Mouse (Mus musculus) cerebral cortex, adult 2 months (tissue): ENCODE data around the gene Chchd3.

Source experiments
- WGBS: fragments of 180-500 bp; shearing (Covaris S2); methylation state at CpG from one replicate; pipeline ENCODE4 v1.1.7; 2018; 5-methylcytosine and 5-hydroxymethylcytosine counted together

Chchd3 gene

DNA sequence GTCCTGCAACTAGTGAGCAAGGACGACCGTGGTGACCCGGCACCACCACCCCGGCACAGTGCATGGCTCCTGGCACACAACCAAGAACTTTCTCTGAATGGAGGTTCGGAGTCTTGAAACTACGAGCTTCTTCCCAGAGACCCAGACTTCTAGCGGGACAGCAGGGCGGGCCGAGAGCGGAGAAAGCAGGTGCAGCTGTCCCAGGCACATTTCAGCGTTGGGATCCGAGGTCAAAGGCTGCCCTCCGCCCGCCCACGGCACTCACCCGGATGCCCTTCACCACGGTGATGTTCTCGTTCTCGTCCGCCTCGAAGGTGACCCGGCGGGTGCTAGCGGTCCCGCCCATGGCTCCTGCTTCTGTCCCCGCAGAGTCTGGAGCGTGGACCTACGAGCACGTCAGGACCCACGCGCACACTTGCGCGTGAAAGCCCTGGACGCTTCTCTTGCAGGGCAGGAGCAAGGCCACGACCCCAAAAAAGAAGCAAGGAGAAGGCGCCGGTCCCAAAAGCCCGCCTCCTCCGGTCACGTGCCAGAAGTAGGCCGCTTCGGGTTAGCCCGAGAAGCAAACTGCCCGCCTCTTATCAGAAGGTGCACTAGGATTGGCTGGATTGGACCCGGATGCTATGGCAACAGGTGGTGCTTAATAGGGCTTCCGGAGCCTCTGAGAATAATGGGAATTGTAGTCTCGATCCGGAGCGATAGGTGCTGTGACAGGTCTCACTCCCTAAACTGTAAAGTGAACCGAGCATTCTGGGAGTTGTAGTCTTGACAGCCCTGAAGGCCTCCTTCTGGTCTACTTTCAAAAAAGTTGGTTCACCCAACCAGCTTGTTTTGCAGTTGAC lies at the start of gene Chchd3:
Gene Chchd3, minus strand, starts transcription at position 526 of the 842 bp plus-strand sequence.
- under 1% methylated on average over 50 of the region's 50 CpGs for WGBS

- WGBS = 48% methylated on average over 6 of the region's 6 CpGs
Observed at GRCm38 (mm10) chr6:33104661-33105060, 44.6 kb upstream of the Chchd3 start.

DNA sequence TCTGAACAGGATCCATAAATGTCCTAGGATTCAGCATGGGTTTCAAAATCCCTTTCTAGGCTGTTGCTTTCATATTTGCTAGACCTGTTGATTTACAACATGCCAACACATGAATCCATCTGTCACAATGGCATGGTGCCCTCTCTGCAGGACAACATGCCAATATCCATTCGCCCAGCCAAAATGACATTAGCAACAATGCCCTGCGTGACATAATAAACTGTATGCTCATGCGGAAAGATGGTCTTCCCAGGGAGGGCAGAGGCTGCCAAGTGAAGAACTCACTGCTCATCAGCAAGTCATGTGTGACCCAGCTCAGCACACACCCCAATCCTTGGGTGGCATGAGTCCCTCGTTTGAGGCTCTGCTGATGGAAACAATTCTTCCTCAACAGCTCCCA lies 38.8 kb upstream of the Chchd3 start:
- WGBS = 74% methylated on average over 4 of the region's 4 CpGs

GRCm38 (mm10) chr6:33094671-33095233 lies 34.7 kb upstream of the Chchd3 start:
- 45% methylated on average over 8 of the region's 8 CpGs for WGBS

DNA sequence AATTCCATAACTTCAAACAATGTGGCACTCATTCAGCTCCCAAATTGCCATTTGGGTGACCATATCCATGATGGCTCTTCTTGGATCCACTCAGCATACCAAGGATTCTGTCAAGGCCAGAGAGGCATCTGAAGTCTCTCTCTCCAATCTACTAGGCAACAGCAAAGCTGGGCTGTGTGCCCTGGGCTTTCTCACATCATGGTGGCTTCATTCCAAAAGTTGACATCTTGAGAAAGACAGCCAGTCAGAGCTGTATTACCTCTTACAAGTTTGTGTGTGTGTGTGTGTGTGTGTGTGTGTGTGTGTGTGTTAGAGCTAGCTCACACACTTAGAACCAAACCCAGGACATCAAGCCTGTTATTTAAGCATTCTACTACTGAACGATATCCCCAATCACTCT lies 20.1 kb upstream of the Chchd3 start:
- 54% methylated on average over 1 of the region's 1 CpGs for WGBS

GRCm38 (mm10) chr6:33078260-33078936 lies 18.3 kb upstream of the Chchd3 start:
- 94% methylated on average over 19 of the region's 19 CpGs for WGBS

DNA sequence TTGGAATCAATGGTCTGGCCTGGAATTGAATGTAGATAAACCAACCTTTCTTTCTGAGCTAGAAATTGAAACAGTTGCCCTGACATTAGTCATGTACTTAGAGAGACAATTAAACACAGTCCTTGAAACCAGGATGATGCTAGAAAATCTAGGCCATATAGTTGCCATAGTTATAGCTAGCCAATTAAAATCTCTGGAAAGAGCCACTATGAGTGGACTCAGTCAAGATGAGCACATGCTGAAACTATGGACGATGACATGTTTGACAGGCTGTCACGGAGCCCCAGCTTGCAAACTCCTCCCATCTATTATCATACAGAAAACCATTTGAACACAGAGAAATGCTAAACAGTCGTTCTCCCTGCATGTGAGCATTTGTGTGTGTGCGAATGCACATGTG lies 6.4 kb upstream of the Chchd3 start:
- WGBS = 50% methylated on average over 4 of the region's 4 CpGs

- 28% methylated on average over 7 of the region's 7 CpGs for WGBS
Observed at GRCm38 (mm10) chr6:33059276-33059675, 784 bp downstream of the Chchd3 start.

- 79% methylated on average over 4 of the region's 4 CpGs for WGBS
Observed at GRCm38 (mm10) chr6:33056392-33056791, 3.7 kb downstream of the Chchd3 start.

DNA sequence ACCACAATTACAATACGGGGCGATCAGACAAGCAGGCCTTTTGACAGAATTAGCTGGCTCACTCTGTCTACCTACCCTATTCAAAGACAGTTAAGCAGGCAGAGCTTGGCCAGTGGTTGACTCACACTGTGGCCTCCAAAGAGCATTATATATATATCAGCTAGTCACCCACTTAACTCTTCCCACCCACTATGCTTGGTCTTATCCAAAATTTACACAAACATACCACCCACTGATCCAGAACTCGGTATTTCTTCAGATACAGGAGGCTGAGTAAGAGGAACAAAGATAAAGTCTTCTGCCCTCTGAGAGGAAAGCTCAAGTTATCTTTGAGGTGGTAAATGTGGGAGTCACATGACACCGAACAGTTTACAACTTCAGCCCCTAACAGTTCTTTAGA lies 4.4 kb downstream of the Chchd3 start:
- WGBS = 57% methylated on average over 4 of the region's 4 CpGs

GRCm38 (mm10) chr6:33054946-33055345 lies 5.1 kb downstream of the Chchd3 start:
- whole genome bisulfite sequencing = 98% methylated on average over 4 of the region's 4 CpGs

GRCm38 (mm10) chr6:33051642-33052041 lies 8.4 kb downstream of the Chchd3 start:
- 93% methylated on average over 2 of the region's 2 CpGs for WGBS

GRCm38 (mm10) chr6:33049705-33050420 lies 10.2 kb downstream of the Chchd3 start:
- 47% methylated on average over 6 of the region's 6 CpGs for WGBS

- 84% methylated on average over 5 of the region's 5 CpGs for WGBS
Observed at GRCm38 (mm10) chr6:33043480-33043879, 16.6 kb downstream of the Chchd3 start.

DNA sequence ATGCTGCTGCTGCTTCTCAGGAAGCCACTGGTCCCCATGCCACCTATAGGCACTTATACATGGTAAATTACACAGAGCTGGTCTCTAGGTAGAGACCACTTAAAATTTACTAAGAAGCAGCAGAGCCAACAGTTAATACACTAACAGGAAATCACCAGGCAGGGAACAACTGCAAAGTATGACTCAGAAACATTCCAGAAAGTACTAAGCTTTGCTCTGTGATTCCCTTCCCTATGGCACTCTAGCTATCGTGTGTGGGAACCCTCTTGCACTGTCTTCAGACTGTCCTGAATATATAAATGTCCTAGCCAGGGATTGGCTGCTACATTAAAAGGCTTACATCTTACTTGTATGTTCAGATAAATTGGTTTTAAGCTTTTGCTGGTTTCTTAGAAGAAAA lies 17.2 kb downstream of the Chchd3 start:
- 44% methylated on average over 1 of the region's 1 CpGs for WGBS

GRCm38 (mm10) chr6:33041978-33042377 lies 18.1 kb downstream of the Chchd3 start:
- WGBS = 87% methylated on average over 2 of the region's 2 CpGs

- 65% methylated on average over 4 of the region's 4 CpGs for WGBS
Observed at GRCm38 (mm10) chr6:33040360-33041090, 19.5 kb downstream of the Chchd3 start.

- WGBS = 90% methylated on average over 1 of the region's 1 CpGs
Observed at GRCm38 (mm10) chr6:33032543-33032942, 27.5 kb downstream of the Chchd3 start.

GRCm38 (mm10) chr6:33031631-33032030 lies 28.4 kb downstream of the Chchd3 start:
- 86% methylated on average over 2 of the region's 2 CpGs for WGBS

DNA sequence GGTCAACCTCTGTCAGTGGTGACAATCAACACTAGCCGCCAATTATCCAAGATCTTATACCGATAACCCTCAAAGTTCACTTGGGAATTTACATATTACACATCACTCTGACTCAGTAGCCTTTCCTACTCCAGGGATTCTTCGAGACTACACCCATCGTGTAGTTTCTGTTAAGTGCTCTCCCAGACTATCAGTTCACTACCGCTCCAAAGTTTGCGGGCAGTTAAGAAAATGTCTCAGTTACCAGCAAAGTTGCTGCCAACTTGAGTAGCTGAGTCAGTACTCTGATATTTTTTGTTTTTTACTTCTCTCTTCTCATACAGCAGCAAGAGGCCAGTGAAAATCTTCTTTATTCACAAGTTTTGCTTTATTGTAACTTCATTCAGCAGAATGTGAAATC lies 31.8 kb downstream of the Chchd3 start:
- 94% methylated on average over 6 of the region's 6 CpGs for WGBS

DNA sequence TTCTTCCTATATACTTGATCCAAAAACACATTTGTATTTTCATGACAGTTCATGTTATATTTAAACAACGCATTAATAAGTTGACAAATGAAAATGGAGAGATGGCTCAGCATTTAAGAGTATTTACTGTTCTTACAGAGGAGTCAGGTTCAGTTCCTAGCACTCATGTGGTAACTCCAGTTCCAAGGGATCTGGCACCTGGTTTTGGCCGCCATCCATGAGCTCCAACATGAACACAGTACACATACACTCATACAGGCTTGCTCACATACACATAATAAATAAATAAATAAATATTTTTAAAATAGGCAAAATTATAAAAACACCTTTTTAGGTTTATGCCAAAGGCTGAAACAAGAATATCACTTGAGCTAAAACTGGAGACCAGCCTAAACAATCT lies 35.0 kb downstream of the Chchd3 start:
- WGBS = 96% methylated on average over 2 of the region's 2 CpGs
